Mouse (Mus musculus): Measurements from ENCODE around the gene Bdh1.

Bdh1 gene

GRCm38 (mm10) chr16:31506665-31507456, 84.8 kb downstream of the Bdh1 start:
- DNase-seq, result no peak

- DNase-seq, result no peak
Observed at GRCm38 (mm10) chr16:31507457-31507755, 85.3 kb downstream of the Bdh1 start.

- DNase-seq, result no peak
Observed at GRCm38 (mm10) chr16:31507794-31508526, 85.9 kb downstream of the Bdh1 start.
